Mouse (Mus musculus) heart, adult 2 months (tissue): Measurements from ENCODE around the gene Pard3.

Experiments
- CTCF ChIP-seq: fragments of 200-600 bp; IDR thresholded peaks from 2 replicates; pipeline ENCODE4 v1.8.1; 2022; ENCODE audit warnings: antibody characterized with exemption, mild to moderate bottlenecking, moderate library complexity
- EP300 ChIP-seq: fragments of 200-500 bp; IDR thresholded peaks from 2 replicates; pipeline ENCODE4 v1.6.1; 2011; ENCODE audit warnings: low read depth, low read length, control low read depth; ENCODE audit not compliant: insufficient read depth
- POLR2A ChIP-seq: fragments of 200-500 bp; IDR thresholded peaks from 2 replicates; pipeline ENCODE4 v1.6.1; 2011; ENCODE audit warnings: mild to moderate bottlenecking, low read depth, low read length, control low read depth; ENCODE audit not compliant: insufficient read depth

- TF ChIP-seq EP300 (no peak), CTCF (no peak), POLR2A (no peak)
These were observed 342.1 kb downstream of the Pard3 start for GRCm38 (mm10) chr8:127405815-127406214.
